Mouse (Mus musculus): ENCODE measurements around the gene Rfc2.

The Rfc2 gene

GRCm38 (mm10) chr5:134565696-134566095 is 15.5 kb upstream of the Rfc2 start:
- no peak for DNase-seq (ENCODE audit: low read depth, low spot score)

GRCm38 (mm10) chr5:134567445-134567844 is 13.7 kb upstream of the Rfc2 start:
- no peak for DNase-seq (ENCODE audit: low read depth, low spot score)

- no peak for DNase-seq (ENCODE audit: low read depth, low spot score)
Observed at GRCm38 (mm10) chr5:134568030-134568429, 13.1 kb upstream of the Rfc2 start.

GRCm38 (mm10) chr5:134568964-134569491 is 12.1 kb upstream of the Rfc2 start:
- no peak for DNase-seq (ENCODE audit: low read depth, low spot score)

- no peak for DNase-seq (ENCODE audit: low read depth, low spot score)
Observed at GRCm38 (mm10) chr5:134571730-134572507, 9.2 kb upstream of the Rfc2 start.

GRCm38 (mm10) chr5:134572508-134573214 is 8.5 kb upstream of the Rfc2 start:
- DNase-seq (ENCODE audit: low read depth, low spot score) = no peak

GRCm38 (mm10) chr5:134575833-134576232 is 5.3 kb upstream of the Rfc2 start:
- DNase-seq (ENCODE audit: low read depth, low spot score) = no peak

GRCm38 (mm10) chr5:134576517-134577220 is 4.5 kb upstream of the Rfc2 start:
- no peak for DNase-seq (ENCODE audit: low read depth, low spot score)

- no peak for DNase-seq (ENCODE audit: low read depth, low spot score)
Observed at GRCm38 (mm10) chr5:134577534-134577933, 3.6 kb upstream of the Rfc2 start.

GRCm38 (mm10) chr5:134579135-134579534 is 2.0 kb upstream of the Rfc2 start:
- DNase-seq (ENCODE audit: low read depth, low spot score) = no peak

- peak; percentile 85 for DNase-seq (ENCODE audit: low read depth, low spot score)
Observed at GRCm38 (mm10) chr5:134582221-134582907, 1.2 kb downstream of the Rfc2 start.

- DNase-seq (ENCODE audit: low read depth, low spot score) = no peak
Observed at GRCm38 (mm10) chr5:134583006-134583883, 2.1 kb downstream of the Rfc2 start.

- no peak for DNase-seq (ENCODE audit: low read depth, low spot score)
Observed at GRCm38 (mm10) chr5:134583884-134584213, 2.7 kb downstream of the Rfc2 start.

GRCm38 (mm10) chr5:134584798-134585197 is 3.6 kb downstream of the Rfc2 start:
- no peak for DNase-seq (ENCODE audit: low read depth, low spot score)

- no peak for DNase-seq (ENCODE audit: low read depth, low spot score)
Observed at GRCm38 (mm10) chr5:134589900-134590299, 8.7 kb downstream of the Rfc2 start.

- DNase-seq (ENCODE audit: low read depth, low spot score) = no peak
Observed at GRCm38 (mm10) chr5:134592026-134592581, 10.9 kb downstream of the Rfc2 start.

- no peak for DNase-seq (ENCODE audit: low read depth, low spot score)
Observed at GRCm38 (mm10) chr5:134593093-134593492, 11.9 kb downstream of the Rfc2 start.

- no peak for DNase-seq (ENCODE audit: low read depth, low spot score)
Observed at GRCm38 (mm10) chr5:134597711-134598110, 16.5 kb downstream of the Rfc2 start.

- no peak for DNase-seq (ENCODE audit: low read depth, low spot score)
Observed at GRCm38 (mm10) chr5:134604376-134604775, 23.2 kb downstream of the Rfc2 start.

GRCm38 (mm10) chr5:134606314-134606713 is 25.1 kb downstream of the Rfc2 start:
- no peak for DNase-seq (ENCODE audit: low read depth, low spot score)

All from WW6 (cell line).